Mouse (Mus musculus) intestine, postnatal 0 days (tissue): Measurements from ENCODE around the gene Themis. TPM values are rescaled to one million over a fixed set of nuclear protein-coding genes. Genes with fewer than 3 reads are reported as not detected.

Source experiments
- ATAC-seq: fragments of 200-750 bp; cut with Nextera tagmentation; 2 replicates; pipeline ENCODE4 v1.8.0; 2017; ENCODE audit warnings: mild to moderate bottlenecking, moderate TSS enrichment, moderate library complexity
- H3K27ac ChIP-seq: fragments of 300-500 bp; sonication (generic); 2 replicates; pipeline ENCODE4 v1.5.1; 2014; ENCODE audit warnings: mild to moderate bottlenecking, low read depth, low read length, moderate library complexity
- H3K27me3 ChIP-seq: fragments of 300-500 bp; sonication (generic); replicated peaks from 2 replicates; pipeline ENCODE4 v1.6.1; 2014; ENCODE audit warnings: low read length, mixed read lengths; ENCODE audit not compliant: control insufficient read depth, insufficient read depth
- H3K36me3 ChIP-seq: fragments of 300-500 bp; sonication (generic); 2 replicates; pipeline ENCODE4 v1.6.1; 2014; ENCODE audit warnings: mild to moderate bottlenecking, moderate library complexity; ENCODE audit not compliant: control insufficient read depth, insufficient read depth
- H3K4me1 ChIP-seq: fragments of 300-500 bp; sonication (generic); replicated peaks from 2 replicates; pipeline ENCODE4 v1.6.1; 2014; ENCODE audit warnings: antibody characterized with exemption, low read length, mixed read lengths; ENCODE audit not compliant: control insufficient read depth, insufficient read depth
- H3K4me2 ChIP-seq: fragments of 300-500 bp; sonication (generic); replicated peaks from 2 replicates; pipeline ENCODE4 v1.6.1; 2014; ENCODE audit warnings: low read depth, mild to moderate bottlenecking, moderate library complexity
- H3K4me3 ChIP-seq: fragments of 300-500 bp; sonication (generic); 2 replicates; pipeline ENCODE4 v1.5.1; 2014; ENCODE audit warnings: low read depth, low read length
- H3K9ac ChIP-seq: fragments of 300-500 bp; sonication (generic); 2 replicates; pipeline ENCODE4 v1.6.1; 2014; ENCODE audit warnings: mild to moderate bottlenecking, low read depth, low read length
- H3K9me3 ChIP-seq: fragments of 300-500 bp; sonication (generic); 2 replicates; pipeline ENCODE4 v1.6.1; 2016; ENCODE audit warnings: mixed run types; ENCODE audit not compliant: control insufficient read depth
- CTCF ChIP-seq: sonication (generic); IDR thresholded peaks from 2 replicates; pipeline ENCODE4 v1.5.1; 2016; ENCODE audit warnings: low read depth, mild to moderate bottlenecking, control low read depth, antibody characterized with exemption, moderate library complexity
- WGBS: fragments of 180-500 bp; shearing (Covaris S2); extraction: QIAGEN DNeasy Blood & Tissue Kit; methylation state at CpG from one replicate; pipeline ENCODE4 v1.1.7; 2014; 5-methylcytosine and 5-hydroxymethylcytosine counted together
- polyA plus RNA-seq: library from polyadenylated mRNA; unstranded; fragments of >200 nt; fragmentation: Nextera tagmentation; extraction: Ambion mirVana; gene quantifications from 2 replicates; pipeline ENCODE4 v1.2.1, GENCODE M21; 2015

Gene Themis
- polyA plus RNA-seq: 0.07 and 0.18 TPM in 2 replicates

DNA sequence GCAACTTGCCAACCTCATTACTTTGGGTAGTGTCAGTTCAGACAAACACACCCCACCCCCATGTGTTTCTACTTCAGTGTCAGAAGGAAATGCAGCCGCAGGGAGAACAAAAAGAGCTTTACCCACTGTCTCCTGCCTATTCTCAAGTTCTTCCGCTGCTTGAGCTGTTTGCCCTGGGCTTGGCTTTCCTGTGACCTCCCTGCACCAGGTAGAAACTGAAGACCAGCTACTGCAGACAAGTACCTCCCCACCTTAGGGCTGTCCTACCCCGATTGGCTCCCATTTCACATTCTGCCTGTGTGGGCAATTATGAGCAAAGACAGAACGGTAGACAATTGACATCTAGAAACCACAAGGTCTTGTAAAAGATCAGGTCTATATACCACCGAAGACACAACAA is at the start of gene Themis:
TSS of gene Themis (plus strand) at position 100 of the 400 bp plus-strand sequence.
- TF ChIP-seq CTCF: no peak
- Histone ChIP-seq H3K9ac (no peak within 1 kb of the TSS), H3K9me3 (no peaks in the 10 kb centered on the region), H3K27me3 (no peaks in the 10 kb centered on the region), H3K4me1 (no peaks in the 10 kb centered on the region), H3K27ac (no peak within 1 kb of the TSS), H3K4me2 (no peak within 1 kb of the TSS), H3K36me3 (no peaks in the 10 kb centered on the region), H3K4me3 (no peak within 1 kb of the TSS)
- 50% methylated on average over 5 of the region's 5 CpGs for WGBS
- no peak for ATAC-seq

DNA sequence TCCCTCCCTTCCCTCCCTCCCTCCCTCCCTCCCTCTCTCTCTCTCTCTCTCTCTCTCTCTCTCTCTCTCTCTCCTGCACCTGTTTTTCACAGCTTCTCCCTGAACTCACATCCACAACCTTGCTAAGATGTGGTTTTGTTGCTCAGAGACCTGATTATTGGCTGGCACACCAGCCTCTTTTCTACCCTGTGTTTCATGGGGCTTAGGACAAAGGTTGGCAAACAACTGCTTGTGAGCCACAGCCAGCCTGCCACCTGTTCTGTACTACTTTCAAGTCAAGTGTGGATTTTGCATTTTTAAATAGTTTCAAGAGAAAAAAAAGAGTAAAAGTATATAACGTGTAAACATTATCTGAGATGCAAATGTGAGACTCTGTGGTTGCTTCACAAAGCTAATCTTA is 48.7 kb upstream of the Themis start:
- no peak for ATAC-seq

DNA sequence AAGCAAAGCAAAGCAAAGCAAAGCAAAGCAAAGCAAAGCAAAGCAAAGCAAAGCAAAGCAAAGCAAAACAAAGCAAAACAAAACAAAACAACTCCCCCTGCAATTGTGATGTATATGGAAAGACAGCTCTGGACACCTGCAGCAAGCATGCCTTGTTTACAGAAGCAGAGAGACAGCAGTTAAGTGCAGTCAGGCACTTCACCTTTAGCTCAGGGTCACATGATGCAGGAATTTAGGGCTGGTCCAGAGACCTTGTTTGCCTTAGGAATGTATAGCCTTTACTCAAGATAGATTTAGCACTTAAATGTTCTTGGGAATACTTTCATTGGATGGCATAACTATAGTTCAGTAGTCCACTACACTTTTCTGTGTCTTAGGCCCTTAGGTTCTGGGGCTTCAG is 32.1 kb upstream of the Themis start:
- Histone ChIP-seq H3K27ac (no peak overlapping the region), H3K4me2 (no peak overlapping the region), H3K27me3 (no peaks in the 10 kb centered on the region), H3K9me3 (no peaks in the 10 kb centered on the region), H3K4me3 (no peak overlapping the region), H3K9ac (no peak overlapping the region), H3K36me3 (no peaks in the 10 kb centered on the region), H3K4me1 (no peaks in the 10 kb centered on the region)
- ATAC-seq: no peak
- TF ChIP-seq CTCF: no peak

More for the DNA sequence above, 48.7 kb upstream of the Themis start:
- Histone ChIP-seq H3K4me2 (no peak overlapping the region), H3K27ac (no peak overlapping the region), H3K9me3 (no peaks in the 10 kb centered on the region), H3K9ac (no peak overlapping the region), H3K4me3 (no peak overlapping the region), H3K36me3 (no peaks in the 10 kb centered on the region), H3K27me3 (no peaks in the 10 kb centered on the region), H3K4me1 (no peaks in the 10 kb centered on the region)
- 89% methylated on average over 1 of the region's 1 CpGs for WGBS
- TF ChIP-seq CTCF: no peak

DNA sequence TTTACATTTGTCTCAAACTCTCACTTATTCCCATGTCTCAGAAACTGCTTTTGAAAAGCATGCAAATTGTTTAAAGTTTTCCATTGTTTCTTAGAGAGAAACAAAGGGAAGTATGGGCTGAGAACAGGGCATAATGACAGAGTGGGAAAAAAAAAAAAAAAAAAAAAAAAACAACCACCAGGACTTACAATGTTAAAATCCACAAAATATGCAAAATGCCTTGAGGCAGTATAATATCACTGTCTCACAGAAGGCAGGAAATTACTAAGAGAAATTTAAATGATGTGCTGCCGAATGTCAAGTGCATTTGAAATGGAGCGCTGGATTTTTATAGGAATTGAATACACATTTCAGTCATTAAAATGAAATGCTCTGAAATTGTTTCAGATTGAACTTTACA is 26.3 kb upstream of the Themis start:
- TF ChIP-seq CTCF: no peak

DNA sequence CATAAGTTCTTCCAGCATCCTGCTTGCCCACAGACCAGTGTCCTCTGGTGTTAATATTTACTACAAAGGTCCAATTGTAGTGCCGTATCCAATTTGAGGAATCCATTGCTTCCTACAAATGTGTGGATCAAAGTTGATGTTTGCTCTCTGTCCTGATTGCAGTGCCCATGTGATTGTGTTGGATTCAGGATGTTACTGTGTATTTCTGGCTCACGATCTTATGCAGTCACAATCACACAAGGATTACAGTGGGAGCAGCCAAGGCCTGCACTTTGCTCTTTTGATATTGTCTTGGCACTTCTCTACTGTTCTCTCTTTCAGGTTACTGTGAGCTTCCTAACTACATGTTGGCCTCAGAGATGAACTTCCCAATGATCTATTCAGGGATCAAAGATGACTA is 20.3 kb upstream of the Themis start:
- no peaks in the 10 kb centered on the region for H3K9me3 ChIP-seq
- no peaks in the 10 kb centered on the region for H3K36me3 ChIP-seq
- no peaks in the 10 kb centered on the region for H3K4me1 ChIP-seq
- H3K9ac ChIP-seq: no peak overlapping the region
- H3K4me3 ChIP-seq: no peak overlapping the region
- no peak for ATAC-seq
- H3K4me2 ChIP-seq: no peak overlapping the region
- no peak for TF ChIP-seq CTCF
- no peak overlapping the region for H3K27ac ChIP-seq
- 81% methylated on average over 2 of the region's 2 CpGs for WGBS
- no peaks in the 10 kb centered on the region for H3K27me3 ChIP-seq

More for the DNA sequence above, 26.3 kb upstream of the Themis start:
- no peak overlapping the region for H3K4me2 ChIP-seq
- no peaks in the 10 kb centered on the region for H3K27me3 ChIP-seq
- H3K27ac ChIP-seq: no peak overlapping the region
- 98% methylated on average over 2 of the region's 2 CpGs for WGBS
- no peaks in the 10 kb centered on the region for H3K9me3 ChIP-seq
- no peaks in the 10 kb centered on the region for H3K4me1 ChIP-seq
- no peak overlapping the region for H3K4me3 ChIP-seq
- no peaks in the 10 kb centered on the region for H3K36me3 ChIP-seq
- no peak overlapping the region for H3K9ac ChIP-seq
- ATAC-seq: no peak

DNA sequence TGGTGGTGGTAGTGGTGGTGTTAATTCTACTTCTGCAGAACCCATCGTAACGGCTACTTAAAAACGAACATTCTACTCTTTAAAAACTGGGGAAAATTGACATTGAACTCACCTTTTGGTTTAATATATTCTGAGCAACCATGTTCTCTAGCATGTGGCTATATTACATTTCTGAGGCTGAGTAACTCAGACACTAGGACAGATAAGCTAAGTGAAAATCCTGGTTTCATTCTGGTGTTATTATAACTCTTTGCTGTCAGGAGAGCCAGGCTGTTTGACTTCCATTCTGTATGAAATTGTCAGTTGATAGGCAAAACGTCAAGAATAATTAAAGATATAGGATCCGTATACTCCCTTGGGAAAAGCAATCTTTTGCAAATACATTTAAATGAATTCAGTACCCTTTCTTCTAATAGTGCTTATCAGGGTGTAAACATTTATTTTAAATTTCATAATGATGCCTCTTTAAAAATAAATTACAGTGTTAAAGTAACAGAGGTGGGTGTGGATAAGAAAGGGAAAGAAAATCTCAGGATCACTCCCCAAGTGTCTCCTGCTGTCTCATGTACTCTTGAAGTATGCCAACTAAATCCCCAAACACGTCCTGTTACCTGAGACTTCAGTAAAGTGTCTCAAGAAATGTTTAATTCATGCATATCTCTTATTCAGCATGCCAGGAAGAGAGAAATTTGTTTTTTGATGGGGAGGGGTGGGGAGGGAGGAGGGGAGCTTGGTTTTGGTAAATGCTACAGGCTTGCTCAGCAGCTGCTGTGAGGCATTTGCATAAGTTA is 18.9 kb upstream of the Themis start:
- no peaks in the 10 kb centered on the region for H3K4me1 ChIP-seq
- H3K27me3 ChIP-seq: no peaks in the 10 kb centered on the region
- TF ChIP-seq CTCF: no peak
- H3K4me2 ChIP-seq: no peak overlapping the region
- no peak overlapping the region for H3K4me3 ChIP-seq
- WGBS: 76% methylated on average over 6 of the region's 6 CpGs
- H3K9ac ChIP-seq: no peak overlapping the region
- no peak overlapping the region for H3K27ac ChIP-seq
- no peaks in the 10 kb centered on the region for H3K9me3 ChIP-seq
- no peaks in the 10 kb centered on the region for H3K36me3 ChIP-seq
- no peak for ATAC-seq

DNA sequence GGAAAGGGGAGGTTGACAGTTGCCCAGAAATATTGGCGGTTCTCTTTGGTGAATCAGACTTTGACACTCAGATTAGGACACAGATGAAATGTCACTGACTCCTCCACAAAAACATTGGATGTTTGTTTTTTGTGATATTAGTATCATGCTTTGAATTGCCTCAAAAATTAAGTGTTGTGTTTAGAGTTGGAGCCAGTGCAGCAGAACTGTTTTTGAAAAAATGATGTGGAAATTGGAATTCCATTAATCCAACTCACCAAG is 18.3 kb upstream of the Themis start:
- Histone ChIP-seq H3K4me3 (no peak overlapping the region), H3K27ac (no peak overlapping the region), H3K9me3 (no peaks in the 10 kb centered on the region), H3K27me3 (no peaks in the 10 kb centered on the region), H3K36me3 (no peaks in the 10 kb centered on the region), H3K9ac (no peak overlapping the region), H3K4me1 (no peaks in the 10 kb centered on the region), H3K4me2 (no peak overlapping the region)
- 32% methylated on average over 1 of the region's 1 CpGs for WGBS
- no peak for ATAC-seq
- no peak for TF ChIP-seq CTCF
